8 mouse cellular contexts compared by ENCODE assay signal in genomic region chr4:101356093-101356953, GRCm38 (mm10).
DNase-seq lines count a peak whose midpoint lies in the region; ATAC-seq and TF ChIP-seq lines count a peak whose summit lies in the region.

No protein-coding gene starts in this region.

- peak; percentile 72 for TF ChIP-seq POLR2A in testis, adult 2 months (IDR thresholded peaks at IDR 0.05; ENCODE audit: control insufficient read depth, low read depth, low read length)

- peak overlapping the region; percentile 90 for H3K4me2 ChIP-seq in forebrain, embryonic 14.5 days (ENCODE audit: low read length)
- peak overlapping the region; percentile 97 for H3K4me2 ChIP-seq in liver, postnatal 0 days (ENCODE audit: low read depth, low read length)
- peak overlapping the region; percentile 91 for H3K4me2 ChIP-seq in neural tube, embryonic 14.5 days (ENCODE audit: low read depth, low read length)

- TF ChIP-seq CTCF in liver, postnatal 0 days (IDR thresholded peaks at IDR 0.05; ENCODE audit: low read depth): no peak
- TF ChIP-seq CTCF in testis, adult 2 months (IDR thresholded peaks at IDR 0.05; ENCODE audit: control insufficient read depth, insufficient read depth, insufficient replicate concordance, low read depth, low read length): no peak

- under 1% methylated on average over 92 of the region's 107 CpGs for WGBS in forebrain, embryonic 14.5 days
- WGBS in liver, postnatal 0 days (ENCODE audit: insufficient replicate concordance): under 1% methylated on average over 73 of the region's 107 CpGs
- WGBS in neural tube, embryonic 14.5 days: under 1% methylated on average over 93 of the region's 107 CpGs

- peak overlapping the region; percentile 97 for H3K27ac ChIP-seq in forebrain, embryonic 14.5 days (ENCODE audit: low read depth, low read length)
- H3K27ac ChIP-seq in liver, postnatal 0 days (ENCODE audit: low read depth): peak overlapping the region; percentile 99
- H3K27ac ChIP-seq in neural tube, embryonic 14.5 days (ENCODE audit: low read depth, low read length): peak overlapping the region; percentile 96
- H3K27ac ChIP-seq in testis, adult 2 months (ENCODE audit: control insufficient read depth, insufficient read depth, low read depth, low read length): peak overlapping the region; percentile 93

- ATAC-seq in CD4-positive, CD25-positive, alpha-beta regulatory T cell, adult 4 months: peak; percentile 29
- peak; percentile 89 for ATAC-seq in forebrain, embryonic 14.5 days
- peak; percentile 77 for ATAC-seq in liver, postnatal 0 days
- ATAC-seq in neural tube, embryonic 14.5 days (ENCODE audit: low read depth): peak; percentile 90

- H3K9ac ChIP-seq in forebrain, embryonic 14.5 days (ENCODE audit: low read length): peak overlapping the region; percentile 92
- H3K9ac ChIP-seq in liver, postnatal 0 days (replicated peaks): peak overlapping the region; percentile 94
- peak overlapping the region; percentile 95 for H3K9ac ChIP-seq in neural tube, embryonic 14.5 days (replicated peaks; ENCODE audit: low read depth, low read length)

- peak; percentile 85 for DNase-seq in cerebellum, adult 11 months
- DNase-seq in forebrain, embryonic 14.5 days (ENCODE audit: low spot score): peak; percentile 96
- DNase-seq in heart, postnatal 14 days: peak; percentile 92 to 93
- DNase-seq in layer of hippocampus, adult 11-12 months (ENCODE audit: low spot score): peak; percentile 87
- peak; percentile 82 for DNase-seq in liver, postnatal 0 days

- no peaks in the 10 kb centered on the region for H3K27me3 ChIP-seq in forebrain, embryonic 14.5 days (replicated peaks; ENCODE audit: control insufficient read depth, insufficient read depth, low read length)
- H3K27me3 ChIP-seq in liver, postnatal 0 days (ENCODE audit: insufficient read depth, low read length): no peaks in the 10 kb centered on the region
- peaks cover 4% of the 10 kb centered on the region; the same call in 1 of the 2 replicates for H3K27me3 ChIP-seq in neural tube, embryonic 14.5 days (ENCODE audit: control insufficient read depth, insufficient read depth, low read length)
- no peaks in the 10 kb centered on the region; the same call in none of the 2 replicates for H3K27me3 ChIP-seq in testis, adult 2 months (ENCODE audit: control insufficient read depth, insufficient read depth, low read length)

- H3K4me1 ChIP-seq in forebrain, embryonic 14.5 days (ENCODE audit: control insufficient read depth, insufficient read depth, low read length): peaks cover 15% of the 10 kb centered on the region
- H3K4me1 ChIP-seq in liver, postnatal 0 days (ENCODE audit: insufficient read depth): peaks cover 27% of the 10 kb centered on the region
- peaks cover 21% of the 10 kb centered on the region; the same call in 1 of the 2 replicates for H3K4me1 ChIP-seq in neural tube, embryonic 14.5 days (ENCODE audit: control insufficient read depth, insufficient read depth, low read length)
- H3K4me1 ChIP-seq in testis, adult 2 months (ENCODE audit: control insufficient read depth, insufficient read depth, low read length): peaks cover 16% of the 10 kb centered on the region

- intact Hi-C loops in heart, postnatal 14 days (cut with DNase I): loop anchor here (5.0 kb wide), 3 partner anchors 89 to 189 kb away; partner anchors contain the start of gene Jak1

- no peaks in the 10 kb centered on the region for H3K9me3 ChIP-seq in forebrain, embryonic 14.5 days (replicated peaks; ENCODE audit: control insufficient read depth, low read length)
- no peaks in the 10 kb centered on the region for H3K9me3 ChIP-seq in liver, postnatal 0 days (ENCODE audit: low read length)
- no peaks in the 10 kb centered on the region for H3K9me3 ChIP-seq in neural tube, embryonic 14.5 days (ENCODE audit: control insufficient read depth, low read length)

- no peak for TF ChIP-seq EP300 in liver, postnatal 0 days (IDR thresholded peaks at IDR 0.05; ENCODE audit: low read depth)

- H3K36me3 ChIP-seq in forebrain, embryonic 14.5 days (ENCODE audit: control insufficient read depth, insufficient read depth, low read length): no peaks in the 10 kb centered on the region
- H3K36me3 ChIP-seq in liver, postnatal 0 days (replicated peaks; ENCODE audit: insufficient read depth, low read length): no peaks in the 10 kb centered on the region
- no peaks in the 10 kb centered on the region for H3K36me3 ChIP-seq in neural tube, embryonic 14.5 days (ENCODE audit: control insufficient read depth, insufficient read depth, low read length)
- H3K36me3 ChIP-seq in testis, adult 2 months (ENCODE audit: control insufficient read depth, insufficient read depth, low read length): no peaks in the 10 kb centered on the region

- H3K4me3 ChIP-seq in forebrain, embryonic 14.5 days (ENCODE audit: low read depth, low read length): peak overlapping the region; percentile 84
- H3K4me3 ChIP-seq in liver, postnatal 0 days (ENCODE audit: low read depth, low read length): peak overlapping the region; percentile 94
- H3K4me3 ChIP-seq in neural tube, embryonic 14.5 days (ENCODE audit: low read depth, low read length): peak overlapping the region; percentile 81
- peak overlapping the region; percentile 90 for H3K4me3 ChIP-seq in testis, adult 2 months (ENCODE audit: control insufficient read depth, low read depth, low read length)

Comparison
In these comparisons a context has a peak if more than half of its experiments do, and no peak if none do; other contexts are left out.
1. Peak in every context shown above with its lines: DNase-seq, ATAC-seq, H3K4me3 ChIP-seq and H3K27ac ChIP-seq.
2. ATAC-seq: peak in every context shown above with its lines; median percentile 90 in neural tube, embryonic 14.5 days; 89 in forebrain, embryonic 14.5 days; 77 in liver, postnatal 0 days; 29 in CD4-positive, CD25-positive, alpha-beta regulatory T cell, adult 4 months.